Mouse (Mus musculus) brain, embryonic 18.5 days (tissue): ENCODE results near the gene Tmem107.

ENCODE experiments used
- DNase-seq: peaks from one replicate; pipeline ENCODE4 v3.0.0-alpha.2; 2012; ENCODE audit warnings: low read depth, low spot score

Tmem107 gene

DNA sequence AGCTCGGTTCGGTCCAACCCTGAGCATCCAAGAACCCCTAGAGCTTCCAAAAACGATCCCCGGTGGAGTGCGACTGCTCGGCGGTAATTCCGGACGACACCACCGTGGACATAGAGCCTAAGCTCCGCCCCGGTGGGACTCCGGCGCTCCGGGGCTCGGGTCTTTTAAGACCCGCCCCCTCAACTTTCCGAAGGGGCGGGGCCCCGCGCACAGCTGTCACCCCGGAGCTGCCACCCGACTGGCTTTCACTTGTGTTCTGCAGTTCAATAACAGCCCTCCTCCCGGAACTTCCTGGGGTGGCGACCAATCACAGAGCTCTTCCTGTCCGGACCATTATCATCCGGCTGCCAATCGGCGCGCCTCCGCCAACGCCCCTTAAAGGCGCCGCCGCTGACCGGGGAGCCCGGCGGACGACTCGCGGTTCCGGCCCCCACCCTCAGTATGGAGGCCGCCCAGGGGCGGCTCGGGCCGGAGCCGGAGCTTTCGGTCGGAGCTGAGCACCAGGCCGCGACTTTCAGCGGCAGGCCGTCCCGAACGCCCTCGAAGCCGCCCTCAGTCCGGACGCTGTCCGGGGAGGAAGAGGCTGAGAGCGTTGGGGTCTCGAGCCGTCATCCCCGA is 11.1 kb upstream of the Tmem107 start, which contains the start of gene Borcs6:
Borcs6 (plus strand) TSS at position 361 of the 618 bp plus-strand sequence.
- peak; percentile 97 for DNase-seq

GRCm38 (mm10) chr11:69059975-69060411 is 10.6 kb upstream of the Tmem107 start:
- no peak for DNase-seq

DNA sequence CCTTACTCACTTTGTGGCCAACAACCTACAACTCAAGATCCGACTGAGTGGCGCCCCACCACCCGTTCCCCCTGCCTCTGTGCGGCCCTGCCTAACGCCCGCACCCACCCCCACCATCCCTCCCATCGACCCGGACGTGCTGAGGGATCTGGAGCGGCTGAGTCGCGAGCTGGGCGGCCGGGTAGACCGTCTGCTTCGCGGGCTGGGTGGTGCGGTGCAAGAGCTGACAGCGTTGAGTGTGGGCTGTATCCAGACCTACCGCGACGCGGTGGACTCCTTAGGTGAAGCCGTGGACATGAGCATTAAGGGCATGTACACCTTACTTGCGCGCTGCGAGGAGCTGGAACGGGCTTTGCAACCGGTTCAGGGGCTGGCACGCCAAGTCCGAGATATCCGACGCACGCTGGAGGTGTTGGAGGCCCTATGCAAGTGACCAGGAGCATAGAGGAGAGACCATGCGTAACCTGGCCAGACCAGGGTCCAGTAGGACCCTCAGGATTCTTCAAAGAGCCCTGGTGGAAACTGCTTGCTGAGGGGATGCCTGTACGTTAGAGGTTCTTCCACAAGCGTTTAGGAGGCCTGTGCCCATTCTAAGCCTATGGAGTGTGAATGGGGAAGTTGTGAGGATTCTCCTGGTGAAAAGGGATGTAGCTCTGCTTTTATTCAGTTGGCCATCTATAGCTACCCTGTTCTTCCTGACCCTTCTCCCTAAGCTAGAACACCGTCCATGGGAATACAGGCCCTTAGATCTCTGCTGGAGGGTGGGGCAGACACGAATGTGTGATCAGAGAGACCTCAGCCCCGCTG is 10.0 kb upstream of the Tmem107 start:
- DNase-seq = no peak

GRCm38 (mm10) chr11:69061255-69061912 is 9.2 kb upstream of the Tmem107 start:
- no peak for DNase-seq

GRCm38 (mm10) chr11:69062194-69062760 is 8.3 kb upstream of the Tmem107 start:
- no peak for DNase-seq

GRCm38 (mm10) chr11:69062761-69063224 is 7.8 kb upstream of the Tmem107 start:
- DNase-seq = no peak

DNA sequence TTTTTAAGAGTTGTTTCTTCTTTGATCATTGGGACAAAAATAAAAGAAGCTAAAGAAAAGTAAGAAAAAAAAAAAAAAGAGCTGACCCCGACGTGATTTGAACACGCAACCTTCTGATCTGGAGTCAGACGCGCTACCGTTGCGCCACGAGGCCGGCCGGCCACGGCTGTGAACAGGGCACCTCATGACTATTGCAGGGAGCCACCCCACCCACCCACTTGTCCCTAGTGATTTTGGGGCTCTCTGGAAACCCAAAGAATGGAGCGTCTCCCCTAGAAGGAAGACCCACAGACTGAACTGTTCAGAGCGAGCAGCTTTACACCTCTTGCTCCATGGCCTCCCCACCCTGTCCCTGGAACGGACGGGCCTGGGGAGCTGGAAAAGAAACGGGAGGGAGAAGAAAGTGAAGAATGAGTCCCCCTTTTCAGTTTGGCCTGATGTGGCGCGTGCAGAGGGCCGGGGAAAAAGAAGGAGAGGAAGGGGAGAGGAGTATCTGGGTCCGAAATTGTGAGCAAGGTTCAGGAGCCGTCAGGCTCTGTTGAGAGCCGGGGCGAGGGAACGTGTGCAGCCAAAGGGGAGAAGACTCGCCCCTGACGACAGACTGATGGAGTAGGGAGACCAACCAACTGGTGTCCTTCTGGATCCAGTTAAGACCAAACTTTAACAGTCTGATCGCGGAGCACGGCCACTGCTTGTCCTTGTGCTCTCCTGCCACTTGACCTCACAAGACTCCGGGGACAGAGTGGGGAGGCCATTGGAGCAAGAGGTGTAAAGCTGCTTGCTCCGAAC is 7.0 kb upstream of the Tmem107 start:
- DNase-seq = no peak

GRCm38 (mm10) chr11:69064259-69065133 is 6.1 kb upstream of the Tmem107 start:
- DNase-seq = no peak

GRCm38 (mm10) chr11:69065394-69065925 is 5.1 kb upstream of the Tmem107 start:
- DNase-seq = no peak

GRCm38 (mm10) chr11:69066163-69066861 is 4.3 kb upstream of the Tmem107 start:
- DNase-seq = no peak

- no peak for DNase-seq
Observed at GRCm38 (mm10) chr11:69066956-69067355, 3.6 kb upstream of the Tmem107 start.

DNA sequence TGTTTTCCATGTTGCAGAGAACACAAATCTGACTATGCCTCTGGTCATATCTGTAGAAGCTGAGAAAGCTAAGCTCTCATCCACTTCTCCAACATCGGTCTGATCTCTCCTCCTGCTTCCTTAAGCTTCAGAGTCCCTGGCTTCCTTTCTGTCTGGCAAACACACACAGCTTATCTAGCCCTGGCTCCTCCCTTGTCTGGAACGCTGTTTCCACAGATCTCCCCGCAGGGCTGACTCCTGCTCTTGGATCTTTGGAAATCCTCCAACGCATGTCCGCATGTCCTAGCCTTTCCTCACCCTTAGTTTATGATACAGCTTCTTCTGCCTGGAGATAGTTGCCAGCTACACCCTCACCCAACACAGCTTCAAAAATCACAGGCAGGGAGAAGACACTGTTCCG is 3.0 kb upstream of the Tmem107 start:
- DNase-seq = no peak

- DNase-seq = no peak
Observed at GRCm38 (mm10) chr11:69070093-69070492, 513 bp upstream of the Tmem107 start.

DNA sequence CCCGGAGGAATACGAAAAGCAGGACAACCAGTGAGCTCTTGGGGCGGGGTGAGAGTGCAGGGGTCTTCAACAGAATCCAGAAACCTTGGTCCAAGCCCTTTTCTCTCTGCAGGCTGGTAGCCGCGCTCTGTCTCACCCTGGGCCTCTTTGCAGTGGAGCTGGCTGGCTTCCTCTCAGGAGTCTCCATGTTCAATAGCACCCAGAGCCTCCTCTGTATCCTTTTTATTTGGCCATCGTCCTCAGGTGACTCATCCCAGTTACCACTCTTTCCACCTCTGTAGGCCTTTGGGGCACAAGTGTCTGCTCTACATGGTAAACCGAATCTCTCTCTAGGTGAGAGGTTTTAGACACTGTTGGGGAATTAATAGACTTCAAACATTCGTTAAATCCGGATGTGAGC is 656 bp downstream of the Tmem107 start:
- DNase-seq = no peak

DNA sequence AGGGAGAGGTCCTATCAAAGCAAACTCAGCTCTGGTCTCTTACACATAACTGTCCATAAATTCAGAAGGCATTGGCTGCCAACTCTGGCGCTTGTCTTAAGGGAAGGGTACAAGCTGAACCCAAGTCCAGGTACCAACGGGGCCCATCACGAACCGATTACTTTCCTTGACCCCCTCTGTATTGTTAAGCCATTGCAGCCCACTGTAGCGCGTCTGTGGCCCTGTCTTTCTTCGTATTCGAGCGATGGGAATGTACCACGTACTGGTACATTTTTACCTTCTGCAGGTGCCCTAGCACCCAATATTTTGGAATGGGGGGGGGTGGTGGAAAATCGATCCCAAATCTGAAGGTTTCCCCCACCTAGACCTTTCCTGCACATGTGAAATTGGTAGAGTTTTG is 1.6 kb downstream of the Tmem107 start:
- DNase-seq = no peak

DNA sequence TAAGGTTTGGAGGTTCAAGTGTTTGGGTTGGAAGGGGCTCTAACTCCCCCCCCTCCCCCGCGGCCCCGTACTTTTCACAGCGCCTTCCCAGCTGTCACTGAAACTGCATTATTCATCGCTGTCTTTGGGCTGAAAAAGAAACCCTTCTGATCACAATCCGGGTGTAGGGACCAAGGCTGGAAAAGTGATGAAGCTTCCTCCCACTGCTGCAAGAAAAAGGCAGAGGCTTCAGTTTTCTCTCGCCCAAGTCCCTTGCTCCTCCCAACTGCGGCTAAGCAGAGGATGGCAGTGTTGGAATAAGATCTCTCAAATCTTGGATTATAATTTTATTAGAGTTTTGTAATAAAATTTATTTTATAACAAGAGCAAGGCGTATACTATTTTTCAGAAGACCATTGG is 2.1 kb downstream of the Tmem107 start:
- DNase-seq = no peak

DNA sequence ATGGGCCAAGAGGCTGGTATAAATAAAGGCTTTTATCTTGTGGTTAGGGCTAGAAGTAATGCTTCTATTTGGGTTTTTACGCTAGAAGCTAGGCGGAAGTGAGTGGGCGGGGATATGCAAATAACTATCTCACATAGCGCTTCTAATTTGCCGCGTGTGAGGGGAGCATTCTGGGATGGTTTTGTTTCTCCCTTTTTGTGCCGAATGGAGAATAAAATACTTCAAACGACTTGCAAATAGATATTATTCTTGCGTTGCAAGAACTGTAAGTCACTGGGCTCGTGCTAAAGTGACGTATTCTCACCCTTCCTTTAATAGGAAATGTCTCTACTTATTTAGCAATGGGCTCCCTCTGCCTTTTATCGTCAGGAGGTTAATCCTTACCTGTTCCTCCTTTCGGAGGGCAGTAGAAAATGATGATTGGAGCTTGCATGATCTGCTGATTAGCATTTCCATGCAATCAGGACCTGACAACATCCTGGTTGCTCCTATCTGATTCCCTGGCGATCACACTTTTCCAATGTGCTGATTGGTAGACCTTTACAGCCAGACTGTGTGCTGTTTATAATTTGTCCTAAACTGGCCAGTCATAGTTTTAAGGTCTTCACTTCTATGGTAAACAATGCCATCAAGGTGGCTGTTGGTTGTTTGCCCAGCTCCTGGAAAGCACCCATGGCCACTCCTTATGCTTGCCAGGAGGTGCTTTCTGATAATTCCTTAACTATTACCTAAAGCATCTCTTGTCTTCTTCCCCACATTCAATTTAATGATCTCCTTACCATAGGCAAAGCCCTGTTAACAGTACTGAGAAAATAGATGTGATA is 2.7 kb downstream of the Tmem107 start:
- DNase-seq = peak; percentile 87

DNA sequence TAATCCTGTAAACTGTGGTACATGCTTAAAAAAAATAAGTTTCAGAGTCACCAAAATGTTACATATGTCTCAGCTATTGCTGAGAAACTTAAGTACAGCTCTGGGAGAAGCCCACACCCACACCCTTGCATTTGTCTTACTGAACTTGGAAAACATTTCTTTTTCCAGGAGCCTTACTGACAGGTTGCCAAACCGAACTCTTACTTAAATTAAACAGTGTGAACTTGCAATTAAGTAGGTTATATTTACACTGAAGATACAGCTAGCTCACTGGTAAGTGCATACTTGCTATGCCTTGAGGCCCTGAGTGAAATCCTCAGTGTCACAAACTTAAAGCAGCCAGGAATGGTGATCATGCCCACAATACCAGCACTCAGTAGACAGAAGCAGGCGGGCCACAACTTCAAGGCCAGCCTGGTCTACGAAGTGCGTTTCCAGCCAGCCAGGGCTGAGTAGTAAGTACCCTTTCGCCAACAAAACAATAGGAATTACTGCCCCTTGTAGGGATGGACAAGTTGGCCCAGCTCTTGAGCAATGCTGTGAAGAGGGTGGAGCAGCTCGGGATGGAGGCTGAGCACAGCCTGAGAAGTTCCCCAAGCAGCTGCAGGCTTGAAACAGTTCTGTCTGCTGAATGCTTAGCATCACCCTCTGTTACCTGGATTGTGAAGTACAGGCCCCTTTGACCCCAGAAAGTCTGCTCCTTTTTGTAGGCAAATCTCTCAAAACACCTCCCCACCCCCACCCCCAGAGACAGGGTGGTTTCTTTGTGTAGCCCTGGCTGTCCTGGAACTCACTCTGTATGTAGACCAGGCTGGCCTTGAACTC is 3.6 kb downstream of the Tmem107 start:
- no peak for DNase-seq
